Mouse (Mus musculus) kidney, embryonic 15.5 days (tissue): ENCODE results near the gene Aqp6. TPM values are rescaled to one million over a fixed set of nuclear protein-coding genes. Genes with fewer than 3 reads are reported as not detected.
A peak's percentile ranks its signal among the peaks of the same experiment; 100 is the strongest.

Experiments
- ATAC-seq: fragments of 200-750 bp; cut with Nextera tagmentation; replicated peaks from 2 replicates; pipeline ENCODE4 v1.8.0; 2017; ENCODE audit warnings: moderate TSS enrichment; ENCODE audit not compliant: low FRiP score
- H3K27ac ChIP-seq: fragments of 300-500 bp; sonication (generic); 2 replicates; pipeline ENCODE4 v1.5.1; 2015; ENCODE audit warnings: mild to moderate bottlenecking, inconsistent platforms
- H3K27me3 ChIP-seq: fragments of 300-500 bp; sonication (generic); 2 replicates; pipeline ENCODE4 v1.6.1; 2015; ENCODE audit warnings: inconsistent platforms
- H3K36me3 ChIP-seq: fragments of 300-500 bp; sonication (generic); 2 replicates; pipeline ENCODE4 v1.6.1; 2015; ENCODE audit warnings: inconsistent platforms
- H3K4me1 ChIP-seq: fragments of 300-500 bp; sonication (generic); 2 replicates; pipeline ENCODE4 v1.6.1; 2015; ENCODE audit warnings: inconsistent platforms
- H3K4me2 ChIP-seq: fragments of 300-500 bp; sonication (generic); 2 replicates; pipeline ENCODE4 v1.6.1; 2015; ENCODE audit warnings: moderate library complexity, mild to moderate bottlenecking, inconsistent platforms
- H3K4me3 ChIP-seq: fragments of 300-500 bp; sonication (generic); replicated peaks from 2 replicates; pipeline ENCODE4 v1.5.1; 2015; ENCODE audit warnings: mild to moderate bottlenecking, inconsistent platforms
- H3K9ac ChIP-seq: fragments of 300-500 bp; sonication (generic); 2 replicates; pipeline ENCODE4 v1.6.1; 2015; ENCODE audit warnings: mild to moderate bottlenecking, inconsistent platforms
- H3K9me3 ChIP-seq: fragments of 300-500 bp; sonication (generic); replicated peaks from 2 replicates; pipeline ENCODE4 v1.6.1; 2016; ENCODE audit warnings: inconsistent platforms
- WGBS: fragments of 180-500 bp; shearing (Covaris S2); methylation state at CpG from one replicate; pipeline ENCODE4 v1.1.7; 2015; ENCODE audit warnings: mixed read lengths; 5-methylcytosine and 5-hydroxymethylcytosine counted together
- polyA plus RNA-seq: library from polyadenylated mRNA; unstranded; fragments of >200 nt; fragmentation: Nextera tagmentation; extraction: Ambion mirVana; gene quantifications from 2 replicates; pipeline ENCODE4 v1.2.1, GENCODE M21; 2015

Gene Aqp6
- polyA plus RNA-seq, 1 experiment from 2014 or later, result not detected

DNA sequence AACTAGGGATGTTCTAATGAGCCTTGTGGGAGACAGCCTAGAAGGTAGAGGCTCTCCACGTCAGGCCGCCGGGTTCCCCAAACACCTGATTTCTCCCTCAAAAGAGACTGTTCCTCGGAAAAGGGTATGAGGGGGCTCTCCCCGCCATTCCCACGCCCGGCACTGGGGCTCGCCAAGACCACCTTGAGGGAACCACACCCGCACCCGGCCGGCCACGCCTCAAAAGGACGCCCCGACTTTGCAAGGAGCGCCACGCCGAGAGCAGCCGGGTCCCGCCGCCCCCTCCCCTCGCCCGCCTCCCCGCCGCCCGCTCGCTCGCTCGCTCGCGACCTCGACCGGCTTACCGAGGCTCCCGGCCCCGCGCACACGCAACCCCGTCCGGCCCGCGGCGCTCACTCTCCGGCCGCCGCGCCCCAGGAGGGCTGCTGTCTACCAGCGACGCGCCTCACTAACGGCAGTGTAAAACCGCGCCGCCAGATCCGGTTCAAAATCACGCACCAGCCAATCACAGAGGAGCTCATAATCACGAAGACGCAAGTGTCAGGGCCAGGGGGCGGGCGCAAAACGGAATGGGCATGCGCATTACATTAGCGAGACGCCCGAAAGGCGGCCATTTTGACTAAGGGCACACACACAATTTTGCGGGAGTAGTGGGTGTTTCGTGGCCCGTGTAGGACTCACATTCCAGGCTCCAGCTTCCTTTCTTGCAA is 50.1 kb downstream of the Aqp6 start, which contains the start of gene Racgap1:
Racgap1 (minus strand) TSS at position 494 of the 710 bp plus-strand sequence.
- Histone ChIP-seq H3K36me3 (no peaks in the 10 kb centered on the region), H3K9me3 (no peaks in the 10 kb centered on the region), H3K27ac (peak within 1 kb of the TSS; percentile 58), H3K27me3 (peaks cover 38% of the 10 kb centered on the region), H3K4me1 (peaks cover 49% of the 10 kb centered on the region), H3K4me2 (peak within 1 kb of the TSS; percentile 80), H3K9ac (peak within 1 kb of the TSS; percentile 92), H3K4me3 (peak within 1 kb of the TSS; percentile 96)
- under 1% methylated on average over 68 of the region's 68 CpGs for WGBS
- peak; percentile 96 for ATAC-seq

DNA sequence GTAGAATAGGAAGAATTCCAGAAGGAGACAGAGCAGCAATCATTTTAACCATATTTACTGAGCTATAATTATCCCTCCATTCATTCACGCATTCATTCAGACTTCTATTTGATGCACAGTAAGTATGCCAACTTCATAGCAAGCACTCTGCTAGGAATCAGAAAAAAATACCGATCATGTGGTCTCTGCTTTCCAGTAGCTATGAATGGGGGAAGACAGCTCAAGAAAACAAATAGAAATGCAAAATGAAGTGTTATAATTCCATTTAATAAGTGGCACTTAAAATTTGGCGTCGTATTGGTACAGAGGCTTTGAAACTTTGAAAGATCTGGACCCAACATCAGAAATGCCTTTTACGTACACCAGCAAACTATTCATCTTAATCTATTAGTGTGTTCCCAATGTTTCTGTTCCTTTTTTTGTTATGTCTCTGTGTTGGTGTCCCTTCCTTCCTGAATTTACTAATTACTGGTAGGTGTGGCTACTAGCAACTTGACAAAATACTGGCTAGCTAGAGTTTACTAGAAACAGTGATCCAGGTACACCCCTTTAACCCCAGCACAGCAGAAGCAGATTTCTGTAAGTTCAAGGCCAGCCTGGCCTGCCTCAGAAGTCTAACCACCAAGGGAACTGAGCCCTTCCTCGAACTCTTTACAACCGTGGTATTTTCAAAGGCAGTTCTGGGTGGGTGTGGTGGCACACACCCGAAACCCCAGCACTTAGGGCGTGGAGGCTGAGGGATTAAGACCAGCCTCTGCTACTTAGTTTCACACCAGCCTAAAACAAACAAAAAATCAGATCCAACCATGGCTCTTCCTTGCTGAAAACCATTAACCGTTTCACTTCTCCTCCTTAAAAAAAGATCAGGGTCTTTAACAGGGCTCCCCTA is 51.0 kb downstream of the Aqp6 start:
- peak overlapping the region; percentile 92; the same call in 1 of the 2 replicates for H3K9ac ChIP-seq
- ATAC-seq, result no peak
- no peaks in the 10 kb centered on the region for H3K36me3 ChIP-seq
- no peak overlapping the region for H3K27ac ChIP-seq
- peak overlapping the region; percentile 96 for H3K4me3 ChIP-seq
- H3K4me1 ChIP-seq, result peaks cover 49% of the 10 kb centered on the region
- no peaks in the 10 kb centered on the region for H3K9me3 ChIP-seq
- peaks cover 46% of the 10 kb centered on the region for H3K27me3 ChIP-seq
- WGBS, result 70% methylated on average over 10 of the region's 10 CpGs
- peak overlapping the region; percentile 80 for H3K4me2 ChIP-seq

DNA sequence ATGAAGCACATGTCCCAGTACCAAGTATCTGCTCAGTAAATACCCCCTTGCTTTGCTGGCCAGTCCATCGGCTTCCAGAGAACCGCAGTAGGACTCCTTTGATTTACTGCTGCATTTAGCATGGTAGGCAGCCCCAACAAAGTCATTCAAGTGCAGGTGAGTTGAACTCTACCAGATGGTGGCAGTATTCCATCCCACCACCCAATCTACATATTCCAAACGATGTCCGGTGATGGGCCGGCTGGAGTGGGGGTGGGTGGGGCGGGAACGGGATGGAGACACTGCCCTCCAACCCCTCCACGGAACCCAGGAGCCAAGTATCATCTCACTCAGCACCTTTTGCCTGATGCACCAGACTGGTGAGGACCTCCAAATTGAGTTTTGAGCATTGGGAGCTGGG is 52.1 kb downstream of the Aqp6 start:
- no peak for ATAC-seq
- H3K27me3 ChIP-seq, result peaks cover 46% of the 10 kb centered on the region
- 4% methylated on average over 8 of the region's 8 CpGs for WGBS
- peaks cover 44% of the 10 kb centered on the region for H3K4me1 ChIP-seq
- H3K9me3 ChIP-seq, result no peaks in the 10 kb centered on the region
- H3K27ac ChIP-seq, result no peak overlapping the region
- no peak overlapping the region for H3K9ac ChIP-seq
- no peaks in the 10 kb centered on the region for H3K36me3 ChIP-seq
- peak overlapping the region; percentile 25 for H3K4me3 ChIP-seq
- H3K4me2 ChIP-seq, result peak overlapping the region; percentile 57

DNA sequence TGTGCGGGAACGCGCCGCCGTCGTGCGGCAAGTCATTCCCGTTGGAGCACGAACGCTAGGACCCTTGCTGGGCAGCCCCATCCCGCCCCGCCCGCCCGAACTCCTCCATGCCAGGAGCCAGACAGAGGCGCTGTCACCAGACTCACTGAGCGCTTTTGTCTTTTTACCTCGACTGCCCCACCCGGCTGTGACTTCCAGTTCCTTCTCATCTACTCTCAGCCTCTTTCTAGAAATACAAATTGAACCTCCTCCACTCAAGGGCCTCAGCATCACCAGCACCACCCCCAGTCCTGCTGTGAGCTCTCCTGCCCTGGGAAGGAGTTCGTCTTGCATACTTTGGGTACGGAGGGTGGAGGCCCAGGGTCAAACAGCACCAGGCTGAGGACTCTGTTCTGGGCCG is 52.7 kb downstream of the Aqp6 start:
- Histone ChIP-seq H3K27me3 (peaks cover 46% of the 10 kb centered on the region), H3K27ac (no peak overlapping the region), H3K4me1 (peaks cover 38% of the 10 kb centered on the region), H3K9ac (no peak overlapping the region), H3K4me3 (peak overlapping the region; percentile 25), H3K4me2 (peak overlapping the region; percentile 57), H3K36me3 (no peaks in the 10 kb centered on the region), H3K9me3 (no peaks in the 10 kb centered on the region)
- ATAC-seq, result no peak
- WGBS, result 3% methylated on average over 21 of the region's 21 CpGs

Other genes starting within 250 kb of the Aqp6 start
- gene Fmnl3, start 230.9 kb upstream of the Aqp6 start, polyA plus RNA-seq, result 31.7 and 32.4 TPM in 2 replicates
- gene Tmbim6, start 208.5 kb upstream of the Aqp6 start, polyA plus RNA-seq, result 502 and 516 TPM in 2 replicates
- gene Nckap5l, start 143.7 kb upstream of the Aqp6 start, polyA plus RNA-seq, result 9.5 and 11.1 TPM in 2 replicates
- gene Bcdin3d, start 126.7 kb upstream of the Aqp6 start, polyA plus RNA-seq, result 15.6 and 17.3 TPM in 2 replicates
- 0.30 and 1.1 TPM in 2 replicates for gene Faim2, start 73.2 kb upstream of the Aqp6 start, polyA plus RNA-seq
- gene Aqp2, start 22.3 kb upstream of the Aqp6 start, polyA plus RNA-seq, result 42.5 and 66.2 TPM in 2 replicates
- gene Aqp5, start 10.6 kb upstream of the Aqp6 start, polyA plus RNA-seq, result 1.5 and 2.6 TPM in 2 replicates
- 141 and 147 TPM in 2 replicates for gene Racgap1, start 50.3 kb downstream of the Aqp6 start, polyA plus RNA-seq
- 1.4 and 1.8 TPM in 2 replicates for gene Asic1, start 69.0 kb downstream of the Aqp6 start, polyA plus RNA-seq
- gene Smarcd1, start 100.7 kb downstream of the Aqp6 start, polyA plus RNA-seq, result 55.3 and 57.4 TPM in 2 replicates
- gene Gm17349, start 104.1 kb downstream of the Aqp6 start, polyA plus RNA-seq, result not detected in 2 replicates
- gene Gpd1, start 116.1 kb downstream of the Aqp6 start, polyA plus RNA-seq, result 23.0 and 28.5 TPM in 2 replicates
- 184 and 185 TPM in 2 replicates for gene Cox14, start 124.2 kb downstream of the Aqp6 start, polyA plus RNA-seq
- gene Cers5, start 171.5 kb downstream of the Aqp6 start, polyA plus RNA-seq, result 79.9 and 81.6 TPM in 2 replicates